Mouse (Mus musculus) MN1 (cell line): ENCODE measurements around the gene Mid1.

Experiments
- DNase-seq: peaks from one replicate; pipeline ENCODE4 v3.0.0-alpha.2; 2016; ENCODE audit warnings: low spot score

Mid1 gene

DNA sequence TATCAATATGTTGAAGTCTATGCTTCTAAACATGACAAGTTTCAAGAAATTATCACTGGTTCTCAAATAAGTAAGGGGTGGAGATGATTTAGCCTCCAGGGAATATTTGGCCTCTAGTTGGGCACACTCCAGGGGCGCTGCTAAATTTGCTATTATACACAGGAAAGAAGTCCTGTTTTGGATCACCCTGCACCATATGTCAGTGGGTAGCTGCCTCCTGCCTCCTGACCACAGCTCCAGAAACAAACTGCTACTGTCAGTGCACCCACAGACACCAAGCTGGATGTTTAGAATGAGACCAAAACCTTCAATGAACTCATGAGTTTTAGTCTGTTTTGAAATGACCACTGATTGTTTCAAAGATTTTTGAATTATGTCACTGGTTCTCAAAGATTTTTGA, 128.7 kb downstream of the Mid1 start:
- DNase-seq = no peak

DNA sequence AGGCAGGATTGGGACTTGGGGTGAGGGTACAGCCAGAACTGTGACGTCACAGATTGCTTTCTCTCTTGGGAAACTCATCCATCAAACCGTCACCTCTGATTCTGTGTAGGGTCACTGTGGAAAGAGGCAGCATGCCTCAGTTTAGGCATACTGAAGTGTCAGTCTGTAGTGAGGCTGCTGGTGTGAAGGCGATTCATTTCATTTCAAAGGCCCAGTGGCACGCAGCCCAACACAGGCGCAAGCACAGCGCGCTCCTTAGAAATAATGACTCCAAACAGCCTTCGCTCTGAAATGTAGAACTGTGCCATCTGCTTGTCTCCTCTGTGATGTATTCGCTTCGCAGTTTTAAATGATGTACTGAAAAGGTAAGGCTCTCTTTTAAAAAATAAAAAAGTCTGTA, 141.9 kb downstream of the Mid1 start:
- no peak for DNase-seq

DNA sequence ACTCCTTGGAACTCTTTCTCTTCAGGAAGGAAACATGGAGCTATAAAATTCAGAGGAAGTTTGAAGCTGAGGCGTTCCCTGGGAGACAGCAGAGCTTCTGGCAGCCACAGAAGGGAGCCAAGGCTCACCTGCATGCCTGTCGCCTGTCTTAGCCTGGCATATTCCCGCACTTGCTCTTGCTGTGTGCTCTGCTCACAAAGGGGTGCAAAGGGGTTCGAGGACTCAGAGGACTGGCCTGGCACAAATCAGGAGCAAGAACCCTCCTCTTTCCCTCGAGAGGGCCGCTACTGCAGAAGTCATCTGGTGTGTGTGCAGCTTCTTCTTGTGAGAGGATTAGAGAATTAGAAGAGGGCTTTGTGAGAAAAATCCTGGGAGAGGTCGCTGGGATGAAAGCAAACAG, 142.7 kb downstream of the Mid1 start:
- no peak for DNase-seq

DNA sequence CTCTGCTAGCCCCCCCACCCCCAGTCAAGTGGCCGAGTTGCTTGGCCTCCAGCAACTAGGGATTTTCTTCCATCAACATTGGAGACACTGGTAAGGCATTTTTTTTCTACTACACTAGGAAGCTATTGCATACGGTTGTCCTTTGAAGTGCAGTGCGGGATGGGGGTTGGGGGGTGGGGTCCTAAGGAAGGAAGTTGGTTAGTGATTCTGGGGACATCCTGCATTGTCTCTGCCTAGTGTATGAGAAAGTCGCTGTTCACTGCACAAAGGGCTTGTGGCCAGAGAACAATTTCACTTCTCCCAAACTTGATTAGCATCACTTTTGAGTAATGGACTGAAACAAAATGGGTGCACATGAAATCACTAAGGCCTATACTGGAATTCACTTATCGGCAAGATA, 143.1 kb downstream of the Mid1 start:
- no peak for DNase-seq

DNA sequence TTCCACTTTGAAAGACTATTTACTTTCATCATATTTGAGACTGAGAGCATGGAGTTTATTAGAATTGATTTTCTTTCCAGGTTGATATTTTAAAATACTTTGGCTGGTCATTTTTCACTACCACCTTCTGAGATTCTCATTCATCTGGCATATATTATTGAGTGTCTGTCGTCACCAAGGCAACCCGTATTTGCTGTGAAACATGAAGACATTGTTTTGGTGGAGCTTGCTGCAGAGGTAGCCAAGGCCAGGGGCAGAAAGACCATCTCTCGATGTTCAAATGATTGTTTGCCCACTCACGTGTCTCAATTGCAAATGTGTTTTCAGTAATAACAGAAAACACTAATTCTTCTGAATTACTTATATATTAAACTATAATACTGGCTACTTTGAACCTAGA, 145.1 kb downstream of the Mid1 start:
- DNase-seq = no peak

DNA sequence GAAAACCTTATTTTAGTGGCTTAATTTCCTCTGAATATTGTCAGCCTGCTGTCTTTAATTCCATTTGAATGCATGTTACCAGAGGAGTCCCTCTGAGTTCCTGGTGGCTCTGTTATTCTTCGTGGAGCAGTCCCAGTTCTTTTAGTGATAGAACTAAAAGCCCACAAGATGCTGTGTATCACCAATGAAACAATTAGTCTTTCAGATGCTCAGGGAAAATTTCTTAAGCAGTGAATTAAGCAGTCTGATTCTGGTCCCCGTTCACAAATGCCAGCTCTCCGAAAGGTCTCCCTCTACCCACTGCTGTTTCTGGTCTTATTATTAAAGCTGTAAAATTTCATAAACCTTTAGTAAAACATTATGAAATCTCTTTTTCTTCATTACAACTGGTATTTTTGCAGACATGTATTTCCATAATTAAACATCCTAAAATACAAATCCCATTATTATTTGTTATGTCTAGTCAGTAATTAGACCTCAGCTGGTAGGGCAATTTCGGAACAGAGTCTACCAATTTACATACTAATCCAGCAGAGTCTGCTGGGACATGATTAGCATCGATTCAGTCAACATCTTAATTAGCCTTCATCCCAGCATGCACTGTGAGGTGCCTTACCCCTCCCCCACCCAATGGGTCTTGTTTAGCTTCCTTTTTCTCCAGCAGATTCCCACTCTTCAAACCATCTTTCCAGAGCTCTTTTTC, 153.1 kb downstream of the Mid1 start:
- DNase-seq = no peak

DNA sequence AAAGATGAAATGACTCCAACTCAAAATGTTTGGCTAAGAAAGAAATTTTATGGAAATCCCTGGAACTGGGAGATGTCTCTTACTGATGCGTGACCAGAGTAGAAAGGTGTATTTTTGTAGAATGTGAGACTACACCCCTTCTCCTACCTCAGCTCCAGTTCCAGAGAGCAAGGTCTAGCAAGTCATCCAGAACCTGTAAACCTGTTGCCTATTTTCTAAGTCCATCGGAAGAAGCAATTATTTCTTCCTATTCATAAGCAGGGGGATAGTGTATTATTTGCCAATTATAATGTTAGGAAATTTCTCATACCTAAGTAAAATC, 153.6 kb downstream of the Mid1 start:
- no peak for DNase-seq

DNA sequence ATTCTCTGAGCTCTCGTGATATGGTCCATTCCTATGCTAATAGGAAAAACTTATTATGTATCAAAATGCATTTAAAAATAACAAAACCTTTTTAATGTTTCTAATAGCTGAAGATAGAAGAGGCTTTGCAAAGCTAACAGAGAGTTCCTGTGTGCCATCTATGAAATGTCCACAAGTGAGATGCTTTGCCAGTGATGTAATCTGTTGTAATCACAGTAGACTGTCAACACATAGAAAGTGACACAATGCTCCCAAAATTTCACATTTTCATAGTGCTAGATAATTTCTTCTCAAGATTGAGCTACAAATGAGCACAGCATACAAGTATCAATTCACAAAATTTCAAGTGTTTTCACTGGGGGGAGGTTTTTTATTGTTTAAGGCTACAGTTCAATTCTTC, 158.3 kb downstream of the Mid1 start:
- no peak for DNase-seq

DNA sequence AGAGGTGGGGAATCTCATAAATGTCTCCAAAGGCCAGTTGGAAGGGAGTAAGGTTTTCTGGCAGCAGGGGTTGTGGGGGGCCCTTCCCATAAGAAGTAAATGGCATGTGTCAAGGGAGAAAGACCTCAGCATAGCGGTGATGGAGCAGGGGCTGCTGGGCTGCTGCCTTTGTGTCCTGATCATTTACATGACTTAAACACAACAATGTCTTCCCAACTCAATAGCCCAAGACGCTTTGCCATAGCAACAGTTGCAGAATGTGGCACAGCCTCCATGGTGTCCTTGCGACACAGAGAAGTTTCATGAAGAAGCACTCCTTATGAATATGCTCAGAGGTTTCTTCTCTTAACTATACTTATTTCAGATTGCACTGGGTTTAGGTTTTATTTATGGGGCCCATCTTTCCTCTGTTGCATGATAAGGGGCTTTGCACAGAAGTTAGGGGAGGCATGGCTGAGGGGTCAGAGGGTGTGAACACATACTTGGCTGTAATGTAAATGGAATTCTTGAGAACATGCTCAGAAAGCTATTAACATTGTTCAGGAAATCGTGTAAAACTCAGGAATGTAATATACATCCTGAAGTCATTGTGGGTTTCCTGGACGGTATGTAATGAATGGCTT, 159.3 kb downstream of the Mid1 start:
- DNase-seq = no peak

DNA sequence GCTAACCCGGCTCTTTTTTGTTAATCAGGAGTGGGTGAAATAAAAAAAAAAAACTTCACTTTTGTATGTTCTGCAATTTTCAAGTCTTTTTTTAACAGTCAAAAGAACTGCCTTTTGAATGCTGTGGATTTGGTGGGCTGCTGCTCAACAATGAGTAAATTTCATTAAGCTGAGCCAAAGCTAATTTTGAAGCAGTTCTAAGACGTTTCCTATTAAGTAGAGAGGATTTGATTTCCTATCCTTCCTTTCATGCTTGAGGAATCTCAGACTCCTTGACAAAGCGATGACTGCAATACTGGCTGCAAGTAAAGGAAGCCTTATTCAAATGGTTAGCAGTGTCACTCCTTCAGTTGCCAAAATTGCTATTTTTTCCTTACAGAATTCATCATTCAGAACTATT, 161.2 kb downstream of the Mid1 start:
- no peak for DNase-seq

DNA sequence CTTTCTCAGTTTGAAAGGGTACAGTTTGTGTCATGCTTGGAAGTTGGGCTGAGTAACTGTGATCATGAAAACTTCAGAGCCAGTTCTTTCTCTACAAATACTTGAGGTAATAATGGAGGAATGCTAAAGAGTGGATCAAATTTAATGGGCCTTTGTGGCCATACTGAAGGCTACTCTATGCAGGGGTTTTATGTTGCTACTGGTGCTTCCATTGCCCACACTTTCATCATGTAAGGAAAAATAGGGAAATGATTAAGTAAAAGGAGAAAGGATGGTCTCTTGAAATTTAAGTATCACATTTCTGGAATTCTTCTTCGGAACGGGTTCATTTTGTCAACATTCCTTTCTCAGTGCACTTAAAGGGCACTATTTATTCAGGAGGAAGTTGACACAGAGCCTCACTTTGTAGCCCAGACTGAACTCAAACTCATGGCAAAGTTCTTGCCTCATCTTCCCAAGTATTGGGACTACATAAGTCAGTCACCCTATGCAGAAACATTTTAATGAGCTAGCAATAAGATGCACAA, 176.3 kb downstream of the Mid1 start:
- DNase-seq = no peak

DNA sequence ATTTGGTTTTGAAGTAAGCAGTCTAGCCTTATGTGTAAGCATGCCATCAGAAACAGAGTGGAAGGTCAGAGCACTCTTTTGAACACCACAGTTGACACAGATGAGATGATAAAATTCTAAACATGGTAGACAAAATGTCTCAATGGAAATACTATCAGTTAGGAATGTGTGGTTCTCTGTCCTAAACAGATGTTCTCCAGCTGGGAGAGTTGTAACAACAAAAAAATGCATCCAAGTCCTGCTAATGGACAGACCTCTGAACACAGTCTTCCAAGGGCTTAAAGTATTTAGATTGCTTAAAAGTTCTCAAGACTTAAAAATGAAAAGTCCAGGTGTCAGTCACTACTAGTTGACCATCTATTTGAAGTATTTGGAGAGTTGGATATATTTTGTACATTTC, 177.4 kb downstream of the Mid1 start:
- DNase-seq = no peak

DNA sequence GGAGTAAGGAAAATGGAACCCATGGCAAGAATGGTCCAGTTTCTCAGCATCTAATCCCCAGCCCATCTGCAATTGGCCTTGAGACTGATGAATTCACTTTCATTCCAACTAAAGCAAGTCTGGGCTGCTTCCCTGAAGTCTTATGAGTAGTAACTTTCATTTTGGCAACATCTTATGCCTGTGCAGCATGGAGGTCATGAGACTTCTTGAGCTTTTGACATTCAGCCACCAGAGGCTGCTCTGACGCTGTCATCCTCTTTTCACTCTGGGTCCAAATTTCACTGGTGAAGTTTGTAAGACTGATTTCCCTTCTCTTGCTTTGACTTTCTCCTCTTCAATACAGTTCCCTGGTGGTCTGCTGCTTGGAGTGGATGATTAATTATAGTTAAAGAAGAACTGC, 177.8 kb downstream of the Mid1 start:
- no peak for DNase-seq

DNA sequence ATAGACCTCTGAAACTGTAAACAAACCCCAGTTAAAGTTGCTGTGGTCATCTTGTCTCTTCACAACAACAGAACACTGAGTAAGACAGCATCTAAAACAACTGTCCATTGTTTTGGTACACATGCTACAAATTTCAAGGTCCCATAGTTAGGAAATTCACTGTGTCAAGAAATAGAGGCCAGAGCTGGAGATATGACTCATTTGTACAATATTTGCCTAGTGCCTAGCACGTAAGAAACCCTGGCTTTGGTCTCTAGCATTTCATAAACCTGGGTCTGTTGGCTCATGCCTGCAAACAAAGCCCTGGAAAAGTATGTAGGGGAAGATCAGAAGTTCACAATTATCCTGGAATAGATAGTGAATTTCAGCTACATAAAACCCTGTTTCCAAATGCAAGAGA, 178.8 kb downstream of the Mid1 start:
- no peak for DNase-seq

DNA sequence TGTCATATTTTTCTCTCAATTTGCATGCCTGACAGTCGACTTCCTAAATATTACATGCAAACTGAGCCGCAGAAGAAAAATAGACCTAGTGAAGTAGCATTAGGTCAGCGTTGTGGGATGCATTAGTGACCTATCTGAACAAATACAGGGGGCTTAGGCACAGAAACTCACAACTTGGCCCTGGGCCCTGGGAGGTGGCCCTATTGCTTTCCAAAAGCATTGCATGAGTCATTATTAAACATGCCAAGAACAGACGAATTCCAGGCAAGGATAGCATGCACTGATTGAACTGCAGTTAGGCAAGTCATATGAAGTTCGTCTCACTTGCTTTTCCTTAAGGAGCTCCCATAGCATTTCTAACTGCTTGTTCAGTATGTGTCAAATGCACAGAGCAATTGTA, 183.2 kb downstream of the Mid1 start:
- DNase-seq = no peak

DNA sequence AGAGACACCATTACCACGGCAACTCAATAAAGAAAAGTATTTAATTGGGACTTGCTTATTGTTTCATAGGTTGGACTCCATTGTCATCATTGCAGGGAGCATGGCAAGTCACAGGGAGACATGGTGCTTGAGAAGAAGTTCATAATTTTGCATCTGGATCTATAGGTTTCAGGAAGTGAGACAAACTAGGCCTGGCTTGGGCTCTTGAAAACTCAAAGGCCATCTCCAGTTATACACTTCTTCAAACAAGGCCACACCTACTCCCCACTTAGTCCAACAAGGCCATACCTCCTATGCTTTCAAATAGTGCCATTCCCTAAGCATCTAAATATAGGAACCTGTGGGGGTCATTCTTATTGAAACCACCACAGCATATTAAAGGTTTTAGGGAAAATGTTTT, 189.5 kb downstream of the Mid1 start:
- DNase-seq = no peak

DNA sequence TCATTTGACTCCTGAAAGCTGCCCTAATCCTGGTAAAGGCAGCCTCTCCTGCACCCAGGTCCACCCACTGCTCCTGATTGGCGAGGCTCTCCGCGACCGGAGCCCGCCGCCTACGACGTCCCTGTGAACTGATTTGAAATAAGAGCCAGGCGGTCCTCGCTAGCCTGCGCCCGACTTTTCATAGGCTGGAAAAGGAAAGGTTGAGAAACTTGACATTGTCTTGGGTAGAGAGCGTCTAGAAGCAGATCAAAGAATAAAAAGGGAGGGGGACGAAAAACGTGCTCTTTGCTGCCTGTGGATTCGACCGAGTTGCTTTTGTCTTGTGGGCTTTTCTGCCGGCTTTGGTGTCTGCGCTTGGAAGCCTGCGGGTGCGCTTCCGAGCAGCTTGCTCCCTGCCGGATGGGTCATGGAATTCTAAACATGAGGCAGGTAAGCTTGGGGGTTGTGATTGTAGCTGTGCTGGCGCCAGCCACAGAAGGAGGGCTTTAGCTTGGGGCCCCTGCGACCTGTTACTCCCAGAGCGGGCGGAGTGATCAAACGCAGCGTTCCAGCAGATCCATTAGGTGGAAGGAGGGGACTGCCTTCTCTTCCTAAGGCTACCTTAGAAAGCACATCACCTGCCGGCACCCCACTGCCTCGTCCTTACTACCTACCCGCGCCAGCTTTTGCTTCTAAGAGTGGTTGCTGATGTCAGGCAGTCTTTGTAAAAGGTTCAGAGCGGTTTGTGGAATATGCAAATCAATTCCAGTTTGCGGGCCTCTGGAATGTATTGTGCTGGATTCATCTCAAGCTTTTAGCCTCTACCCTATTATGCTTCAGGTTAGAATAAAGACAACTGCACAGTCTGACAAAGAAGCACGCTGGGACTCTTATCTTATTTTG, 194.7 kb downstream of the Mid1 start:
- DNase-seq = peak; percentile 23

DNA sequence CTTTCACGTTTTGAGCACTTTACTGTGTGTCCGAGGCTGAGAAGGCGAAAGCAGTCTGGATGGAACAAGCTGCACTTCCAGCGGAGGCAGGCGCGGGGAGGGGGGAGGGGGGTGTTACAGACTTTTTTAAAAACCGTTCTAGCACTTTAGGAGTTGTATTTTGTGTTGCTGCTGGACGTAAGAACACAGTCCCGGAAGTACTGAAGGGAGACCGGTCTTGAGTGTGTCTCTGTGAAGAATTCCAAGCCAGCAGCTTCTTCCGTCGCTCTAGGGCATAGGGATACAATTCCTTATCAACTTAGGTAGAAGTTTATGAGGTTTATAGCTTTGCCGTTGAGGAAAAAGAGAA, 195.3 kb downstream of the Mid1 start:
- no peak for DNase-seq

DNA sequence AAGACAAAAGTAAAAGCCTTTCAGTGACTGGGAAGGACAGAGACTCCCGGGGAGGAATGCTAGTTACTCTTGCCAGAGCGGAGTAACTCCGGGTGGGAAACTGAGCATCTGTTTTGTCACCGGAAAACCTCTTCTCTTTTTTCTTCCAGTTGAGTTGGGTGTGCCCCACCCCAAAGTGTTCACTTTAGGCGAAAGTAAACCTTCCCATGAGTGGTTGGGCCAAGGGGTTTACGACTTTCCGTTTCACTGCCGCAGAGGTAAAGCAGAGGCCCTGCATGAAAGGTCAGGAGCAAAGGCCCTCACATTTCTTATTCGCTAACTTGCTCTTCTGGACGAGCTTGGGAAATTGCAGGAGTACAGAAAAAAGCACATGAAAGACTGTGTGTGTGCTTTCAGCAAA, 195.8 kb downstream of the Mid1 start:
- DNase-seq = no peak

DNA sequence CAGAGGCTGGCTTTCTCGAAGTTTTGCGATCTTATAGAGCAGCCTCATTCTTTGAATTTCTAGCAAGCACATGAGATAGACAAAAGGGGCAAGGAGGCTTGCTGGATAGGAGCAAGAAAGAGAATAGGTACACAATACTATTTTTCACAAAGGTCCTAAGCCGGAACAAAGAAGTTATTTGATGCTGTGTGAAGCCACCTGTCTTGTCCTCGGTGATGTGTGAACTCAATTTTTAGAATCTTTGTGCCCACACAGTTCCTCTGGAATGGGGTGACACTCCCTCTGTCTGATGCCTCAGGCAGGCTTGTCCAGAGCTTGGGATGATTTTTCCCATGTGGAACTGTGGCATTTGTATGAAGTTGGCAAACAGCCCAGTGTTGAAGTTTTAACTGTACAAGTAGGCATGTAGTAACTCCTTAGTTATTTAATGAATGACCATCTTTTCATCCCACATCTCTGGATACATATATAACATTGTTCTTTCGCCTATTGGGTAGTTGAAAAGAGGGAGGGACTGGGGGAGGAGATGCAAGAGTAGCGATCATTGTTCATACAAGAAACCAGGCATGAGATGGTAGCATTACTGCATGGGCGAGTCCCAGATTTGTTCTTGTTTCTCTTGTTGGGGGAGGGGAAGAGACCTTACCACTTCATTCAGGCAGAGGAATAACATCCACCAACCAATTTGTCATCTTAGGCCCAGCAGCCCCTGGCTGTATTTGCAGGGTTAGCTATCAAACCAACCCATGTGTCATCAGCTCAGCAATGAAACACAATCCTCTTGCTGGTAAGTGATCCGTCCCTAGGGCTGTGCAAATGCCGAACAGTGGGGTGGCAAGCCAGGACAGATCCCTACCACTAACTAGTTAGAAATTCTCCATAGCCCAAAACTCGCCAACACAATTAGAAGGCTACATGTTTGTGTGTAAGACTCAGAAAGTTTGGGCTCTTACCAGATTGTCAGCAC, 196.5 kb downstream of the Mid1 start:
- DNase-seq = no peak

DNA sequence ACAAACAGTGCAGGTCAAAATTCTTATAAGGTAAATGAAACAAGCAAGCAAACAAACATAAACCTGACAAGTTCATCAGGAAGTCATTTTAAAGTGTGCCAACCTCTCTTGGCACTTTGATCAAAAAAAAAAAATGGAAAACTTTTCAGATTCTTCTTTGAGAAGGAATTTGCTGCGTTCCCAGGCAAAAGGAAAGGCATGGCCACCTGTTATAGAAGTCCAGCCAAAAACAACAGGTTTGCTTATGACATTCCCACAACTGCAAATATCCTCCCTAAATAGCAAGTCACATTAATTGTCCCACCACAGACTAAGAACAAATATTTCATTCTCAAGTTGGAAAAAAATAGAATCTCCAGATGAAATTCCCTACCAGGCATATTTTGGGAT, 197.2 kb downstream of the Mid1 start:
- DNase-seq = no peak
